Comparison of ENCODE assay signal across 8 mouse cellular contexts in the genomic region with DNA sequence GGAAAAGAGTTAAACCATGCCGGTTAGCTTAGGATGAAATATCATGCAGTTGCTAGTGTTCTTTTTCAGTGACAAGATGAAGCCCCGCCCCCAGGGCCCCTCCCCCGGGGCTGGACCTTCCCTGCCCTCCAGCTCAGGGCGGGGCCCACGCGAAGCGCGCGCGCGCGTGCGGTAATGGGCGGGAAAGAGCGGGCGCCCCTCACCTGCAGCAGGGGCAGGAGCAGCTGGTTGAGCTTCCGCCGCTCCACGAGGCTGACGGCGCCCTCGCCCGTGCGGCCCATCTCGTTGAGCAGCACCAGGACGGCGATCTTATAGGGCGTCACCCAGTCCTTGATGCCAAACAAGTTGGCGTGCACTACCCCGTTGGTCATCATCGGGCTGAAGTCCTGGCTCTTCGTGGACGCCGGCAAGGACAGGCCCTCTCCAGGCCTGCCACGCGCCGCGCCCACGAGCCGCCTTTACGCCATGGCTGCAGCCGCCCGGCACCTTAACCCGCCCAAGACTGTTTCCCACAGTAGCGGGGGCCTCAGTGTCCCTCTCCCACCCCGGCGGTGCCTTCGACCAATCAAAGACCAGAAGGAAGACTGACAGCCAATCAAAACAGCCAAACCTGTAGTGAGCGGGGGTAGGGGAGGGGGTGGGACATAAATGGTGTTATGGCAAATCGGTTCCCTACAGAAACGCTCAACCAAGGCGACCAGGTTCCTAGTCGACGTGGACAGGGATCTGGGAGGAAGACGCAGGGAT. TPM values are rescaled to one million over a fixed set of nuclear protein-coding genes. Genes with fewer than 3 reads are reported as not detected.
A peak's percentile ranks its signal among the peaks of the same experiment; 100 is the strongest.
DNase-seq lines count a peak whose midpoint lies in the region; ATAC-seq lines count a peak whose summit lies in the region.

A gene (minus strand): TSS at position 563 of the 747 bp plus-strand sequence.

- peak; percentile 96 for ATAC-seq in megakaryocyte progenitor cell, adult 5-6 weeks (replicated peaks; ENCODE audit: poor library complexity)

- DNase-seq in adipocyte (ENCODE audit: low spot score), result peak; percentile 99
- peak; percentile 96 for DNase-seq in embryo, embryonic 10 days (ENCODE audit: low spot score)
- peak; percentile 92 for DNase-seq in gastrocnemius, postnatal 10 days
- peak; percentile 99 for DNase-seq in induced T-regulatory cell, adult 2 months (ENCODE audit: low read depth)
- peak; percentile 86 to 91 for DNase-seq in left cerebral cortex, adult 9 months (ENCODE audit: low spot score in 2 of 2)
- DNase-seq in right cerebral cortex, postnatal 14 days, result peak; percentile 84
- DNase-seq in urinary bladder, postnatal 36 days (ENCODE audit: low spot score in 2 of 2), result peak; percentile 82 to 91

RNA-seq across cellular contexts. Expression of the gene that starts here (rescaled TPM):
- total RNA-seq in gastrocnemius, postnatal 10 days (2021), result 100 to 1,000 TPM; 160 to 179 TPM
- total RNA-seq in megakaryocyte progenitor cell, adult 5-6 weeks (2015), result 193 and 210 TPM in 2 replicates
- 298 and 322 TPM in 2 replicates for total RNA-seq in megakaryocyte progenitor cell, adult 5-6 weeks (2017)

Comparison
In these comparisons a context has a peak if more than half of its experiments do, and no peak if none do; other contexts are left out.
1. Peak in every context shown above with its lines: DNase-seq and ATAC-seq.